Mouse (Mus musculus): ENCODE data around the gene Tenm1.

The Tenm1 gene

GRCm38 (mm10) chrX:42781566-42781965, 647.4 kb downstream of the Tenm1 start:
- no peak for DNase-seq (ENCODE audit: low spot score in 2 of 2)

- DNase-seq (ENCODE audit: low spot score in 2 of 2), result no peak
These were observed 710.7 kb downstream of the Tenm1 start for GRCm38 (mm10) chrX:42718078-42718785.

DNA sequence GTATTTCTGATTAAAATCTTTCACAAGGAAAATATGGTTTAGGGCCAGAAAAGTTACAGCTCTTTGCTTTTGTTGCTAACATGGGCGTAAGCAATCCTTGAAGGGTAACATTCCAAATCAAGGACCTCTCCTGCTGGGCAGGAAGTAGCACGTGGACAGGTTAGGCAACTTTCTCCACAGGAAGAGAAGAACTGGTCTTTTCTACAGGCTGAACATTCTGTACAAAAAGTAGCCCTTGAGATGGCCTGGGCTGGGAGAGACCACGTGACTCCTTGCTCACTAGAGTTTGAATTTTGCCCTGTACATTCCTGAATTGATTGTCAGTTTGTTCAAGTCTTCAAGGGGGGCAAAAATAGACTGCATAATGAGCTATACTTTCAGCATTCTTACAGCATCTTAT, 728.6 kb downstream of the Tenm1 start:
- no peak for DNase-seq (ENCODE audit: low spot score in 2 of 2)

DNA sequence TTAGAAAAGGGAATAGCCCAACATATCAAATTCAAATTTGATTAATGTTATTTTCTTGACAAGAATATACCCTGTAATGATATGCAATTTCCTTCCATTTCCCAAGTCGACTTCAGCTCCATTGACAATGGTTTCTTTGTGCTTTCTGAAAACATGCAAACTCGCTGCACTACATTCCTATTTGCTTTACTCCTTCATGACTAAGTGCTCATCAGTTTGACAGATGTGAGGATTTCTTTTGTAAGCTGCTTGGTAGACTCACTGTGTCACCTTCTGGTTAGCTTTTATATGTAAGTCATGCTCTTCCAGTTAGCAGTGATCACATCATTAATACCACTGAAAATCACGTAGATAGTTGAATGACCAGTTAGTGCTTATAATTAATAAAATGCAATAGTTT, 781.8 kb downstream of the Tenm1 start:
- DNase-seq (ENCODE audit: low spot score in 2 of 2), result no peak

DNA sequence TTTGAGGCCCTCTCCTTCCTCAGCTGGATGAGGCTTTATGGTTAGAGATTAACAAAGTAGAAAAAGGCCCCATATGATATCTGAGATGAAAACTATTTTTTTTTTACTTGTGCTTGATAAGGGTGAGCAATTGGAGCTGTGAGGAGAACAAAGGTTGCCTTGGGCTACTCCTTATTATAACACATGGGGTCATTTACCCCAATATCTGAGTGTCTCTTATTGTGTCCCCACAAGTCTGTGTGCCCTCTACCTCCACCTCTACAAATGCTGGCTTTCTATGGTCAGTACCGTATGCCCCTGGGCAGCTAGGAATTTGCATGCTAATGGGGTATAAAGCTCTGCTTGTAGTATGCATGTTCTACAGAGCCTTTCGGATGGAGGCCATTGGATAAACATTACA, 848.4 kb downstream of the Tenm1 start:
- DNase-seq (ENCODE audit: low spot score in 2 of 2), result no peak

GRCm38 (mm10) chrX:42558683-42559082, 870.2 kb downstream of the Tenm1 start:
- DNase-seq (ENCODE audit: low spot score in 2 of 2), result no peak

DNA sequence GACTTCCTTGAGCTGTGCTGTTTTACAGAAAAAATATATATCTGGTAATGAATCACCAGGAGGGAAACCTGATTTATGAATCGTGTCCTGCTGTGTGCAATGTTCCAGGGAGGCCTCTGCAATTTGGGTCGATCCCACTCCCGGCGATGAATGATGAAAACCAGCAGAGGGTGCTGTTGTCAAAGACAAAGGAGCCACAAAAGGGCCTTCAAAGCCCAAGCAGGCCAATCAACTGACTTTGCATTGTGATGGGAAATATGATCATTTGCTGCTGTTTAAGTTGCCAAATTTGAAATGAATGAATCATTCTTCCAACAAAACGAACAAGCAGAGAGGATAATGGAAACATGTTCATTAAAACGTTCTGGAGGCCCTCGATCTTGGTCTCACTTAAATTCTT, 871.6 kb downstream of the Tenm1 start:
- peak; percentile 1 to 4 for DNase-seq (ENCODE audit: low spot score in 2 of 2)

GRCm38 (mm10) chrX:42548513-42548912, 880.4 kb downstream of the Tenm1 start:
- no peak for DNase-seq (ENCODE audit: low spot score in 2 of 2)

DNA sequence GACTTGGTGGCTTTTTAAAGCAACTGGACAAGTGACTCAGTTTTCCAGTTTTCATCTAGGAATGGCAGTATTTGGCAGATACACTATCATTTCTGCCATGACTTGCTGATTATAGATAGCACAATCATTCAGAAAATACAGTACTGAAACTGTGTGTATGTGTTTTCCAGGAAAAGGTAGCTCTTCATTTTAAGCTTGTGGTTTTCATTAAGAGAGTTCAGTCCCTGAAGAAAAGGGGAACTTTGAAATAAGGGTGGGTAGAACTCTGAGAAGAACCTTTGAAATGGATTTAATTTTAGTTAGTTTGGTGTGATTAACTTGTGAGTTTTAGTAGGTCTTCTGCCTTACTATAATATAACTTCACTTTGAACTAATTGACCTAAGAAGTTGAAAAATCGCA, 883.9 kb downstream of the Tenm1 start:
- DNase-seq (ENCODE audit: low spot score in 2 of 2), result no peak

- DNase-seq (ENCODE audit: low spot score in 2 of 2), result peak; percentile 4 to 32
These were observed 888.2 kb downstream of the Tenm1 start for GRCm38 (mm10) chrX:42540756-42541053.

- no peak for DNase-seq (ENCODE audit: low spot score in 2 of 2)
These were observed 888.7 kb downstream of the Tenm1 start for GRCm38 (mm10) chrX:42540030-42540755.

DNA sequence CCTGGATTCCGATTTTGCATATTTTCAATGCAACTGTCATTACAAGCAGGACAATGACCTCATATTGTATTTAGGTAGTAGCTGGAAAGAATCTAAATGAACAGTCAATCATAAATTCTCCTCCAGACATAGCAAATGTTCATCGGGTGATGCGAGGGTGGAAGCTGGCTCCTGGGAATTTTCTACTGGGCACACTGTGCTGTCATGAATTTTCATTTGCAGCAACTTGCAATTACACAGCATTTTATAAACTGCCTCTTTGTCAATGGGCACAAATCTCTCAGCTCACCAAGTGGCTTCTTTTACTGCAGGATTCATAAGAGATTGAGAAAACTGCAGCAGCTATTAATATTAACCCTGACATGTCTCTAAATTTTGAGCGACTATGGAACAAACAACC, 898.2 kb downstream of the Tenm1 start:
- no peak for DNase-seq (ENCODE audit: low spot score in 2 of 2)

GRCm38 (mm10) chrX:42522868-42523267, 906.1 kb downstream of the Tenm1 start:
- no peak for DNase-seq (ENCODE audit: low spot score in 2 of 2)

GRCm38 (mm10) chrX:42512567-42512966, 916.4 kb downstream of the Tenm1 start:
- DNase-seq (ENCODE audit: low spot score in 2 of 2), result no peak

- no peak for DNase-seq (ENCODE audit: low spot score in 2 of 2)
These were observed 917.8 kb downstream of the Tenm1 start for GRCm38 (mm10) chrX:42511105-42511504.

DNA sequence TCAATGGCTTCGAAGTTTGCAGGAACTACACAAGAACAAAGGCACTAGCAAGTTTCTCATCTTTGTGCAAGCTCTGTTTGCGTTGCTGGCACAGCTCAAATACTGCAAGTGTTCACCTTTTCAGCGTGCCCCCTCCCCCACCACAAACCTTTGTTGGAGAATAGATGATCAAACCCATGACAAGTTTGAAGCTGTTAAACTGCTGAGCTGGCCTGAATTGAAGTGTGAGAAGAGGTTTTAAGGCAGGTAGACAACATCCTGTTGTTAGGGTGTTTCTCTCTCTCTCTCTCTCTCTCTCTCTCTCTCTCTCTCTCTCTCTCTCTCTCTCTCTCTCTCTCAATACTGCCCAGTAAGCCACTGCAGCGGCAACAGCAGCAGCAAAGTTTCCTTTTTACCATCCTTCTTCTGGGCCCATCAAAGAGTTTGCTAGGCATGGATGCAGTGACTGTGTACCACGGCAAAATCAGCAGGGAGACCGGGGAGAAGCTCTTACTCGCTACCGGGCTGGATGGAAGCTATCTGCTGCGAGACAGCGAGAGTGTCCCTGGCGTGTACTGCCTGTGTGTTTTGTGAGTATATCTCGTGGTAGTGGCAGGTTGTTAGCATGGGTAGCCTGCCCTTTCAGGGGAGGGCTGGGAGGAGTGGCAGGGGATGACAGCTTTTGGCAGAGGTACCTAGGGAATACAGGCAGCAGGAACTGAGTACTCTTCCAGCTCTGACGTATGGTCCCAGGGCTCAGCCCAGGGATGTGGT, 926.5 kb downstream of the Tenm1 start, which contains the start of gene Sh2d1a:
Sh2d1a (plus strand) TSS at position 163 of the 753 bp plus-strand sequence.
- no peak for DNase-seq (ENCODE audit: low spot score in 2 of 2)

DNA sequence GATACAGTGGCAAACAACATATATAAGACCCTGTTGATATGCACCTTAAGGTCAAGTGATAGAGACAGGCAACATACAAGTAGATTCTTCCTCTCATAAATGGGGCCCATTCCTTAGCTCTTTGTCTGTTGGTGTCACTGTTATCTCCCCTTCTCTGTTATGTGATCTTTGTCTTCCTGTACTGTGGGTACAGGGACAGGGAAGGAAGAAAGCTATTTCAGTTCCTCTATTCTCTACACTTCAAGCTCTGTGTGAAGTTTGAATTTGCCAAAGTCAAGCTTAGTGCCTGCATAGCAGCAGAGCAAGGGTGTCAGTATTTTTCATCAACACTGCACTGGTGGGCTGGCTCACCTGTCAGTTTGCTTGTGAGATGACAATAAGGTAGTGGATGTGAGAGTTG, 928.4 kb downstream of the Tenm1 start:
- no peak for DNase-seq (ENCODE audit: low spot score in 2 of 2)

DNA sequence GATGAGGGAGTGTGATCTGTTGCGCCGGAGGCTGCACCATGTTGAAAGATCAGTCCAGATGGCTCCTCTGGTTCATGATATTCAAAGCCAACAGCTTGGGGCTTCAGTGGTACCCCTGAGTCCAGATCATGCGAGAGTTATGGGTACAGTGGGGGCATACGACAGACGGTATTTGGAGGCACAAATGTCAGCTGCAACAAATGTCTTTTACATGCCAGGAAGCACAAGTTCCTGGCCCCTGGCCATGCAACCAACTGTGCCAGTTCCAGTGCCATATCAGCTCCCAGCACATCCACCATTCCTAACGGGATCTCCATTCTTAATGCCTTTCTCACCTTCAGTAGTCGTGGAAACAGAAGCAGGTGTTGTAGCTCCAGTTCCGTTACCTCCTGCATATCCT, 938.6 kb downstream of the Tenm1 start:
- no peak for DNase-seq (ENCODE audit: low spot score in 2 of 2)

DNA sequence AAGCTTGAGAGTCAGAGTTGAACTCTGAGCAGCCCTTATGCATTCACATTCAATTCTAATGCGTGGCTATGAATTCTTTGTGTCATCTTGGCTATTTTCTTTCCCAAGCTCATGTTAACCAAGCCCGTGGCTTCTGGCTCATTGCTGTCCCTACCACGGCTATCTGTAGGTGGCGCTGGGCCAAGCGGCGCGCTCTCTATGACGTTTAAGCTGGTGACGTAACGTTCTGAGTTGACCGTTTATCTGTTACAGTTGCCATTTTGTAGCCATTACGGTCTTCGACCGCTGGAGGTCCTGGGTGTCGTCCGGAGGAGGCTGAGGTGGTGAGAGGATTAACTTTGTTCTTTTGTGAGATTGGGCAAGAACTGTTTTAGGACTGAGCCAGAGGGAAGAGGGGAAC, 939.5 kb downstream of the Tenm1 start, which contains the start of gene Tex13c2:
Tex13c2 (plus strand) TSS at position 246 of the 400 bp plus-strand sequence.
- DNase-seq (ENCODE audit: low spot score in 2 of 2), result no peak
